Mouse (Mus musculus) C2C12 (cell line): ENCODE results near the gene Dusp1.

Source experiments
- CTCF ChIP-seq: IDR thresholded peaks from one replicate; pipeline ENCODE4 v1.5.1; 2011; ENCODE audit not compliant: control insufficient read depth, insufficient read depth, insufficient read length
- MAX ChIP-seq: IDR thresholded peaks from one replicate; pipeline ENCODE4 v1.6.1; 2011; ENCODE audit warnings: mild to moderate bottlenecking, control low read depth
- MYOG ChIP-seq: IDR thresholded peaks from one replicate; pipeline ENCODE4 v1.6.1; 2011; ENCODE audit not compliant: control insufficient read depth, insufficient read length; ENCODE audit errors: extremely low read depth
- USF1 ChIP-seq: IDR thresholded peaks from one replicate; pipeline ENCODE4 v1.6.1; 2011; ENCODE audit warnings: low read depth, mild to moderate bottlenecking, control low read depth, moderate library complexity

DNA sequence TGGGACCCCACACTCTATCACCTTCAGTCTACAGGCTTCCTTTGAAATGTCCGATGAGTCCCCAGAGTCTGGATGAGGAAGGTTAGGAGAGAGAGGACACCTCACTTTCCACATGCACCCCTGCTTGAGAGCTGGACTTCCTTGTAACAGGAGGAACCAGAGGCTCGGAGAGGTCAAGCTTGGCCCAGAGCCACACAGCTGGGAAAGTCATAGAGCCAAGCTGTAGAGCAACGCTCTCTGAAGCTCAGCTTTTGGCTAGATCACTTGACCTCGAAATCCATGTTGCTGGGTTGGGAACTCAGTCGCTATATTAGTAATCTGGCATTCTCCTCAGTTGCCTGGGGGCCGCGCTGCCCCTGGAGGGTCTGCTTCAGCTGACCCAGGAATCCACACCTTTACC lies 14.9 kb upstream of the Dusp1 start:
- TF ChIP-seq CTCF (no peak), MAX (no peak), MYOG (no peak), USF1 (no peak)
